22 mouse cellular contexts compared by ENCODE assay signal in the genomic region with DNA sequence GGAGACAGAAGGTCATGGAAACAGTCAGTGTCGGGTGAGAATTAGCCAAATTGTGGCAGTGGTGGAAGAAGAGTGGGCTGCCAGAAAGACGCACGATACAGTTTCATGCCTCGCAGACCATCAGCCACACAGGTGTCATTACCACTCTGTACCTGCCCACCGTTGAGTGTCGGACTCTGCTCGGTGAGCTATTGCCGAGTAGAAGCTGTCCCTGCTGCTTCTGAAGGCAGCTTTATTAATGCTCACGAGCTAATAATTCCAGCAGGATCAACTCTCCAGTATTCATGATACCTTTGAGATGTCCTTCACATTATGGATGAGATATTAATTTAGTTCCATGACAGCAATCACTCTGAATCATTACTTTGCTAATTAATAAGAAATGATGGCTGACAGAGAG.
DNase-seq lines count a peak whose midpoint lies in the region; ATAC-seq lines count a peak whose summit lies in the region.
"Had no signal": no experiment of that assay in that cellular context is flagged by ENCODE, and none has a peak within 500 bp of the region (broad histone marks: within the 10 kb centered on the region; RNA-seq: fewer than 3 reads in every experiment).

No protein-coding gene starts in this region.

- H3K27ac ChIP-seq in hindbrain, embryonic 15.5 days (replicated peaks) = 0 out of 2 replicates have a peak overlapping the region, but pooled peaks have one; percentile 0
- H3K27ac ChIP-seq in hindbrain, embryonic 10.5 days = no peak overlapping the region
- peak overlapping the region; percentile 38; the same call in 1 of the 2 replicates for H3K27ac ChIP-seq in neural tube, embryonic 13.5 days (replicated peaks)
- H3K27ac ChIP-seq: embryonic facial prominence, embryonic 10.5 days; embryonic facial prominence, embryonic 12.5 days; forebrain, embryonic 13.5 days; forebrain, embryonic 15.5 days had no signal

- H3K9ac ChIP-seq in hindbrain, embryonic 15.5 days = no peak overlapping the region
- no peak overlapping the region for H3K9ac ChIP-seq in neural tube, embryonic 13.5 days
- H3K9ac ChIP-seq: embryonic facial prominence, embryonic 12.5 days; forebrain, embryonic 13.5 days; forebrain, embryonic 15.5 days had no signal

- H3K4me1 ChIP-seq in hindbrain, embryonic 15.5 days (replicated peaks) = peaks cover 6% of the 10 kb centered on the region
- peaks cover 9% of the 10 kb centered on the region; the same call in 1 of the 2 replicates for H3K4me1 ChIP-seq in hindbrain, embryonic 10.5 days (replicated peaks)
- H3K4me1 ChIP-seq in neural tube, embryonic 13.5 days (replicated peaks) = peaks cover 26% of the 10 kb centered on the region
- H3K4me1 ChIP-seq: embryonic facial prominence, embryonic 12.5 days; forebrain, embryonic 13.5 days; forebrain, embryonic 15.5 days had no signal

- no peak overlapping the region for H3K4me2 ChIP-seq in hindbrain, embryonic 15.5 days
- no peak overlapping the region for H3K4me2 ChIP-seq in neural tube, embryonic 13.5 days
- H3K4me2 ChIP-seq: embryonic facial prominence, embryonic 12.5 days; forebrain, embryonic 13.5 days; forebrain, embryonic 15.5 days had no signal

- no peaks in the 10 kb centered on the region for H3K36me3 ChIP-seq in hindbrain, embryonic 15.5 days
- no peaks in the 10 kb centered on the region for H3K36me3 ChIP-seq in hindbrain, embryonic 10.5 days
- no peaks in the 10 kb centered on the region for H3K36me3 ChIP-seq in neural tube, embryonic 13.5 days
- H3K36me3 ChIP-seq: embryonic facial prominence, embryonic 10.5 days; embryonic facial prominence, embryonic 12.5 days; forebrain, embryonic 15.5 days; G1E had no signal

- 67% methylated on average over 9 of the region's 9 CpGs for WGBS in hindbrain, embryonic 15.5 days
- WGBS in hindbrain, embryonic 10.5 days = 92% methylated on average over 9 of the region's 9 CpGs
- WGBS in neural tube, embryonic 13.5 days = 66% methylated on average over 9 of the region's 9 CpGs

- no peaks in the 10 kb centered on the region for H3K9me3 ChIP-seq in hindbrain, embryonic 15.5 days
- H3K9me3 ChIP-seq in hindbrain, embryonic 10.5 days = no peaks in the 10 kb centered on the region
- no peaks in the 10 kb centered on the region; the same call in 1 of the 2 replicates for H3K9me3 ChIP-seq in neural tube, embryonic 13.5 days
- H3K9me3 ChIP-seq: embryonic facial prominence, embryonic 10.5 days; embryonic facial prominence, embryonic 12.5 days; forebrain, embryonic 13.5 days; forebrain, embryonic 15.5 days; G1E had no signal

- H3K4me3 ChIP-seq in hindbrain, embryonic 15.5 days = no peak overlapping the region
- no peak overlapping the region for H3K4me3 ChIP-seq in hindbrain, embryonic 10.5 days
- no peak overlapping the region for H3K4me3 ChIP-seq in neural tube, embryonic 13.5 days
- H3K4me3 ChIP-seq: embryonic facial prominence, embryonic 10.5 days; embryonic facial prominence, embryonic 12.5 days; forebrain, embryonic 13.5 days; forebrain, embryonic 15.5 days had no signal

- DNase-seq in heart, adult 11 months = peak; percentile 39
- no peak for DNase-seq in heart, postnatal 4 days
- no peak for DNase-seq in hindbrain, embryonic 10.5 days (ENCODE audit: low spot score)
- no peak for DNase-seq in neural tube, embryonic 10.5 days (ENCODE audit: extremely low spot score, low spot score)
- DNase-seq in adrenal gland, adult 2 months = no peak
- DNase-seq: adrenal gland, postnatal 10 days; adrenal gland, postnatal 25 days; B cell, adult 2 months; cerebellum, adult 11 months; cerebellum, adult 18-20 months; cerebellum, adult 9-10 months had no signal

- 0 out of 2 replicates have a peak, but pooled peaks have one; percentile 30 for ATAC-seq in hindbrain, embryonic 15.5 days (ENCODE audit: low FRiP score, low read depth)
- ATAC-seq in neural tube, embryonic 13.5 days (ENCODE audit: low read depth) = peak; percentile 68
- ATAC-seq: activated CD4-positive, CD25-positive, alpha-beta regulatory T cell, adult 4 months; CD4-positive, CD25-positive, alpha-beta regulatory T cell, adult 4 months; forebrain, embryonic 13.5 days; forebrain, embryonic 15.5 days; Patski had no signal

- H3K27me3 ChIP-seq in hindbrain, embryonic 15.5 days = no peaks in the 10 kb centered on the region
- no peaks in the 10 kb centered on the region for H3K27me3 ChIP-seq in hindbrain, embryonic 10.5 days (ENCODE audit: insufficient read depth, poor library complexity, severe bottlenecking)
- no peaks in the 10 kb centered on the region for H3K27me3 ChIP-seq in neural tube, embryonic 13.5 days
- H3K27me3 ChIP-seq: CH12.LX; embryonic facial prominence, embryonic 12.5 days; forebrain, embryonic 13.5 days; forebrain, embryonic 15.5 days; Patski had no signal
